Mouse (Mus musculus) lung, postnatal 10 days (tissue): ENCODE measurements around the gene Ppp2r5b.

ENCODE experiments used
- DNase-seq: peaks from one replicate; pipeline ENCODE4 v3.0.0; 2021

Gene Ppp2r5b

DNA sequence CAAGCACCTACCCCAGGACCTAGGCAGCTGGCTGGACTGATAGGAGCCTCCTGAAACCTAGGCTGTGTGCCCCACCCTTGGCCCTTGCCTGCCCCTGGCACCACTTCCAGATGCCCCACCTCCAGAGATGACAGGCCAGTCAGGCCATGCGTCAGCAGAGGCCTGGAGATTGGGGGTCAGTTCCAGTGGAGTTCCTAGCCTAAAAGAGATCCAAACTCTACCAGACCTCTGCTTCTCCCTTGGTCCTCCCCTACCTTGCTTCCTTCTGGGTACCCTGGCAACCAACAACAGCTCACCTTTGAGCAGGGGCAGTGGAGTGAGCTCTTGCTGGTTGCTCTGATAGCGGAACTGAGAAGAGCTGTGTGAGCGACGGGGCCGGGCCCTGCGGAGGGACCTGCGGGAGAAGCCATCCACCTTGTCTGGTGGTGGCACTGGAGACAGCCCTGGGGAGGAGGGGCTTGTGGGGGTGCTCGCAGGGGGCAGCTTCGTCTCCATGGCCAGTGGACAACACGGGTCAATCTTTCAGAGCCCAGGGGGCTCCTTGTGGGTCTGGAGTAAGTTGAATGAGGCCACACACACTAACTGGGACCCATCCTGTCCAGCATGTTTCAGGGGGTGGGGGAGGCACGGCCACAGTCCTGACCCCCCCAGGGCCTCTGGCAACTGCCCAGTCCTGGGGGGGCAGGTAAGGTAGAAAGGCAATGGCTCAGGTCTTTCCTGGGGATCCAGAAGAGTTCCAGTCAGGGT, 1.2 kb downstream of the Ppp2r5b start:
- peak; percentile 25 for DNase-seq

DNA sequence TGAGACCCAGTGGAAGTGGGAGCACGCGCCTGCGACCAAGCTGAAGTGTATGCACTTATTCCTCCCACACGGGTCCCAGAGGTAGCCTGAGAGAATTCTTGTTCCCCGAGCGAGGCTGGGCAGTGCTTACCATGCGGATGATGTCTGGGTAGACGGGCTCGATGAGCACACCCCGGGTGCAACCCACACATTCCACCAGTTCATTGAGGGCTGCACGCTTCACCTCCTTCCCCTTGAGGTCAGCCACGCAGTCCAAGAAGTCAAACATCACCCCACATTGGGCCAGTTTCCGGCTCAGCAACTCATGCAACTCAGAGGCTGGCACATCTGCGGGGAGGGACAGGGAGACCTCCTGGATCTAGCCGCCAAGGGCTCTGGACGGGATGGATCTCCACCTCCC, 2.0 kb downstream of the Ppp2r5b start:
- DNase-seq = no peak

DNA sequence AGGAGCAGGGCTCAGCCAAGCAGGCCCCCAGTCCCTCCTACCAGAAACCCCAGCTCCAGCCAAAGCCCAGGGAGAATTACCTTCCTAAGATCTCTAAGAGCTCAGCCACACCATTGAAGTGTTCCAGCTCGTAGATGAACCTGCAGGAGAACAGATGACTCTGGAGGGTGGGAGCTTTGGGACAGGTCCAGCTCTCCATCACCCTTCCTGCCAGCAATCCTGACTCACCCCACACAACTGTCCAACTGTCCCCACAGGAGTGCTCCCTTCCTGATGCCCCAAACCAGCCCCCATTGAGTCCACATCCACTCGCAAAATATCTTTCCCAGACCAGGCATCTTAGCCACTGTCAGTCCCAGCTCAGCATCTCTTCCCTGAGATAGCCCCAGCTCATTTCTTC, 4.6 kb downstream of the Ppp2r5b start:
- no peak for DNase-seq

DNA sequence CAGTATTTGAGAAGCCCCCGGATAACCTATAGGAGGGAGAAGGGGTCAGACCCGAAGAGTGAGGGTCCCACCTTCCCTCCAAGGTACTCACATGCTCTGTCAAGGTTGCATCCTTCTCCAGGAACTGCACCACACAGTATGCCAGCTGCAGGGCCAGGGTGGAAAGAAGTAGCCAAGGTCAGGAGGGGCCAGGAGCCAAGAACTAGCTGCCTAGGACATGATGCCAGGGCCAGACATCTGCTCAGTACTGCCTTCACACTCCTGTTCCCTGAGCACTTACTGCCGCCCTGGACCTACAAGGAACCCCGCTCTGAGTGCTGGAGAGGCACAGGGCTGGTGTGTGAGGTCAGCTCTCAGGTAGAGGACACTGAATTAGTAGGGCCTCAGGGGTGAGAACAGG, 5.3 kb downstream of the Ppp2r5b start:
- no peak for DNase-seq

GRCm38 (mm10) chr19:6227864-6228263, 7.8 kb downstream of the Ppp2r5b start:
- DNase-seq = no peak

- no peak for DNase-seq
Observed at GRCm38 (mm10) chr19:6226763-6227162, 8.9 kb downstream of the Ppp2r5b start.

GRCm38 (mm10) chr19:6226135-6226534, 9.5 kb downstream of the Ppp2r5b start, which contains the start of gene Gpha2:
Gene Gpha2 (plus strand): TSS chr19:6226380.
- DNase-seq = peak; percentile 44

DNA sequence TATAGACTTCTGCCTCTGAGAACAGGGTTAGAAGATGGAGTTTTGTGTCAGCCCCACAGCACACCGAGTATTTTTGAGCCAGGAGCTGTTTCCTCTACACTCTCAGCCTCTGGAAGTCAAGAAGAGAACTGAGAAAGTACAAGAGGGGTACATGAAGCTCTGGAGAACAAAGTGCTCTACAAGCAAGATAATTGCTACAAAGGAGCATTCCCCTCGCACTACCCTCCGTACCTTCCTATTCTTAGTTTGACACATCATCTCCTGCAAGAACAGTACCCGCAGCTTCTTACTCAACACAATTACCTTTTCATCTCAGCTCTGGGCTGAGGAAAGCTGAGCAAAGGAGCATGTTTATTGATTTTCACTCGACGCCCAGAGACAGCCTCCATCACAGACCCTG, 17.1 kb downstream of the Ppp2r5b start:
- DNase-seq = no peak

GRCm38 (mm10) chr19:6216046-6216705, 19.5 kb downstream of the Ppp2r5b start:
- DNase-seq = no peak

- peak; percentile 71 for DNase-seq
Observed at GRCm38 (mm10) chr19:6206716-6207115, 29.0 kb downstream of the Ppp2r5b start.

DNA sequence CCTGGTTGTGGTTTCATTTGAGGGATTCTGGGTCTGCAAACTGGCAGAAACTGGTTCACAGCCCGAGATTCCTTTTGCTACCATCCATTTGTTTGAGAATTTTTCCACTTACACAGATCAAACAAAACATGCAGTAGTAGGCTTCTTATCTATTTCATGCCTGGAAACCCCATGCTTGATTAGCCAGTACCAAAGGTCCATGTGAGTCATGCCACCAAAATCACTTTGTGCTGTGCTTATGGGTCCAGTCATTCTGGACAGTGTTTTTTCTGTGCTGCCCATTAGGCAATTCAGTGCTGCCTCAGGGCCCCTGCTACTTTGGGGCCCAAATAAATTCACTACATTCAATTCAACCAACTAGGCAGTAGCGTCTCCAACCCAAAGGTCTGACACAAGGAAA, 31.4 kb downstream of the Ppp2r5b start:
- no peak for DNase-seq

DNA sequence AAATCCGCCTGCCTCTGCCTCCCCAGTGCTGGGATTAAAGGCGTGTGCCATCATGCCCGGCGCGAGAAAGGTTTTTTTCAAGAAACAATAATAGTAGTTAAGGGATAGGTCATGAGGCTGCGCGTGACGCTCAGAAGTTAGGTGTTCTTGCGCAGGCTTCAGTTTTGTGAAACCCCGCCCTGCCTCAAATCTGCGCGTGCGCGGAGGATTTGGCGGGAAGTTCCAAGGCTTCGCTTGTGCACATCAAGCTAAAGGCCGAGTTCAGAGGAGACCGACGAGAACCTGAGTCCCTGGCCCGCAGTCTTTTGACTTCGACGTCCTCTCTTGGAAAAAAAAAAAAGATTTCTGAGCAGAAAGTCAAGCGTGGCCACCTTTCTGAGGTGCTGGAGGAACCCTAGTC, 51.5 kb downstream of the Ppp2r5b start, which contains the start of gene Majin:
Gene Majin (plus strand): TSS at position 258 of the 400 bp plus-strand sequence.
- DNase-seq = no peak

- no peak for DNase-seq
Observed at GRCm38 (mm10) chr19:6182534-6182933, 53.1 kb downstream of the Ppp2r5b start.

GRCm38 (mm10) chr19:6181629-6182028, 54.0 kb downstream of the Ppp2r5b start:
- DNase-seq = no peak

- DNase-seq = no peak
Observed at GRCm38 (mm10) chr19:6178775-6179174, 56.9 kb downstream of the Ppp2r5b start.
